Mouse (Mus musculus) myocyte (in vitro differentiated cells): Measurements from ENCODE around the gene Tgm4.

Source experiments
- CEBPB ChIP-seq: IDR thresholded peaks from 2 replicates; pipeline ENCODE4 v1.6.1; 2011; ENCODE audit warnings: mild to moderate bottlenecking, moderate library complexity; ENCODE audit not compliant: poor library complexity, insufficient read depth, severe bottlenecking
- E2F4 ChIP-seq: IDR thresholded peaks from one replicate; pipeline ENCODE4 v1.6.1; 2011; ENCODE audit warnings: mild to moderate bottlenecking, control low read depth, moderate library complexity; ENCODE audit not compliant: insufficient read depth
- MAX ChIP-seq: IDR thresholded peaks from one replicate; pipeline ENCODE4 v1.6.1; 2011; ENCODE audit warnings: low read depth, mild to moderate bottlenecking, control low read depth
- POLR2A ChIP-seq: IDR thresholded peaks from one replicate; pipeline ENCODE4 v1.6.1; 2011; ENCODE audit warnings: low read depth, mild to moderate bottlenecking, control low read depth, moderate library complexity; ENCODE audit not compliant: insufficient read length
- POLR2AphosphoS2 ChIP-seq: IDR thresholded peaks from one replicate; pipeline ENCODE4 v1.6.1; 2011; ENCODE audit warnings: low read depth, control low read depth; ENCODE audit not compliant: insufficient read length
- REST ChIP-seq: IDR thresholded peaks from one replicate; pipeline ENCODE4 v1.6.1; 2011; ENCODE audit warnings: mild to moderate bottlenecking, control low read depth, moderate library complexity; ENCODE audit not compliant: insufficient read depth, insufficient read length
- TCF12 ChIP-seq: IDR thresholded peaks from one replicate; pipeline ENCODE4 v1.6.1; 2011; ENCODE audit warnings: mild to moderate bottlenecking, control low read depth; ENCODE audit not compliant: poor library complexity, insufficient read depth, severe bottlenecking

GRCm38 (mm10) chr9:123080355-123080754 is 45.8 kb downstream of the Tgm4 start:
- TF ChIP-seq TCF12 (no peak), POLR2A (no peak), CEBPB (no peak), E2F4 (no peak), POLR2AphosphoS2 (no peak), MAX (no peak), REST (no peak)
